Mouse (Mus musculus) heart, adult 2 months (tissue): ENCODE measurements around the gene Elane.

Experiments
- CTCF ChIP-seq: fragments of 200-600 bp; IDR thresholded peaks from 2 replicates; pipeline ENCODE4 v1.8.1; 2022; ENCODE audit warnings: antibody characterized with exemption, mild to moderate bottlenecking, moderate library complexity
- EP300 ChIP-seq: fragments of 200-500 bp; IDR thresholded peaks from 2 replicates; pipeline ENCODE4 v1.6.1; 2011; ENCODE audit warnings: low read depth, low read length, control low read depth; ENCODE audit not compliant: insufficient read depth

GRCm38 (mm10) chr10:79929967-79930825 is 44.1 kb downstream of the Elane start:
- TF ChIP-seq CTCF (no peak), EP300 (no peak)
